Mouse (Mus musculus) heart, postnatal 0 days (tissue): ENCODE results near the gene Mrpl49.
A peak's percentile ranks its signal among the peaks of the same experiment; 100 is the strongest.

Experiments
- CTCF ChIP-seq: IDR thresholded peaks from 2 replicates; pipeline ENCODE4 v1.5.1; 2016; ENCODE audit warnings: antibody characterized with exemption, control low read depth, low read depth
- EP300 ChIP-seq: IDR thresholded peaks from 2 replicates; pipeline ENCODE4 v1.6.1; 2016; ENCODE audit warnings: antibody characterized with exemption, low read depth

DNA sequence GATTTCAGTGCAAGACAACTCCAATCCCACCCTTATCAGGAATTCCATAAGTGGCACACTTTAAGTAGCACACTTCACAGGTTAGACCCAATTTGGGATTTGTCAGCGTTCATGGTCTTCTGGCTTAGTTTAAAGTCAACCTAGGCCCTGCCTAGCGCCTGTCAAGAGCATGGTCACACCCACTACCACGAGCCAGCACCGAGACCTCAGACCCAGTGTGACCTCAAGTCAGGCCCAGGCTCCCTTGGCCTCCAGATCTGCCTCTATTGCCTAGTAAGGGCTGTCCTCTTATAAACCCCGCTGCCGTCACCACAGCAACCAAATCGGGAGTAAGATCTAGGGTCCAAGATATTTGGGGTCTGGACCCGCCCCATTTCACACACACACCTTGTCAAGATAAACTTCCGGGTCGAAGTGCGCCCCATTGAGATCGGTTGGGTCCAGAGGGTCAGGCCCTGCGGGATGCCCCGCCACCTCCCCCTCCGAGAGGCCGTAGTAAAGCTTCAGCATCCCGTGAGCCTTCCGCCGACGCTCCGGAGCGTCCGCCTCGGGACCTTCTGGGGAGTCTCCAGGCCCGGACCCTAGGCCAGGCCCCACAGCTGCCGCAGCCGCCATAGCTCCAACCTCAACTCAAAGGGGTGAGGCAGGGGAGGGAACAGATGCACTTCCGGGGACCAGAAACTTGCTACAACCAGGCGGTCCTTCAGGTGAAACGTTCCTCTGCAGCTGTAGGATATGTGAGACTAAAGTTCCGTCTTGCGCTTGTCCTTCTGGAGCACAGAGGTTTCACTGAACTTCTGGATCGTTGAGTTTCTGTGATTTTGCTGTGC lies 19.2 kb upstream of the Mrpl49 start, which contains the start of gene Vps51:
- TF ChIP-seq CTCF: no peak
- TF ChIP-seq EP300: peak; percentile 40; the same call in 1 of the 2 replicates
